Mouse (Mus musculus) cortical plate, adult 2 months (tissue): ENCODE results near the gene Sumo1. TPM values are rescaled to one million over a fixed set of nuclear protein-coding genes. Genes with fewer than 3 reads are reported as not detected.

Source experiments
- H3K27ac ChIP-seq: fragments of 200-500 bp; 2 replicates; pipeline ENCODE4 v1.5.1; 2012; ENCODE audit warnings: low read length, control low read depth, inconsistent platforms; ENCODE audit not compliant: insufficient read depth
- H3K4me1 ChIP-seq: fragments of 200-500 bp; 2 replicates; pipeline ENCODE4 v1.6.1; 2011; ENCODE audit warnings: low read length; ENCODE audit not compliant: control insufficient read depth, insufficient read depth
- H3K4me3 ChIP-seq: fragments of 200-500 bp; 2 replicates; pipeline ENCODE4 v1.5.1; 2011; ENCODE audit warnings: mild to moderate bottlenecking, low read length, control low read depth; ENCODE audit not compliant: insufficient read depth
- CTCF ChIP-seq: fragments of 200-500 bp; IDR thresholded peaks from 2 replicates; pipeline ENCODE4 v1.5.1; 2011; ENCODE audit warnings: mild to moderate bottlenecking, control low read depth, low read length; ENCODE audit not compliant: insufficient read depth; ENCODE audit errors: extremely low read depth
- POLR2A ChIP-seq: fragments of 200-500 bp; IDR thresholded peaks from 2 replicates; pipeline ENCODE4 v1.6.1; 2011; ENCODE audit warnings: mild to moderate bottlenecking, low read length, control low read depth; ENCODE audit not compliant: insufficient read depth; ENCODE audit errors: extremely low read depth
- polyA plus RNA-seq: library from polyadenylated mRNA; depleted of rRNA; stranded (reverse); fragments of >200 nt; gene quantifications from 2 replicates; pipeline ENCODE4 v1.2.3, GENCODE M21; 2012

The Sumo1 gene
- polyA plus RNA-seq, 1 experiment, result 113 TPM

GRCm38 (mm10) chr1:59574262-59575187, 96.1 kb downstream of the Sumo1 start:
- no peaks in the 10 kb centered on the region for H3K4me1 ChIP-seq
- H3K4me3 ChIP-seq, result peak overlapping the region; percentile 29
- TF ChIP-seq CTCF, result no peak
- TF ChIP-seq POLR2A, result peak; percentile 60
- H3K27ac ChIP-seq, result no peak overlapping the region

DNA sequence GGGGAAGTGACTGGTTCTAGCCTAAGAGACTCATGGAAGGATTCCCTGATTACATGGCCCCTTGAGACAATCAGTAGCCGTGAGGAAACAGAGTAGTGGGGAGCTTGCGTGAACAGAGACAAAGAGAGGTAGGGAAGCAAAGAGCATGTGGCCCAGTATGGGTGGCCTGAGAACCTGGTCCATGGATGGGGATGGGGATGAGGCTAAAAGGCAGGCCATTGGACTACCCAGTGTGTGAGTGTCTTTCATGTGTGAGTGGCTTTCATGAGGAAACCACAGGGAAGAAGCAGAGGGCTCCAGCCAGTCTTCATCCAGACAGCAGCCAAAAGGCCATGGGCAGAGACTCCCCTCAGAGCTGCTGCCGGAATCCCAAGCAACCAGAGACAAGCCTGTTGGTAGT, 96.8 kb downstream of the Sumo1 start:
- H3K4me1 ChIP-seq, result no peaks in the 10 kb centered on the region
- no peak overlapping the region for H3K27ac ChIP-seq
- H3K4me3 ChIP-seq, result no peak overlapping the region
- TF ChIP-seq POLR2A, result no peak
- TF ChIP-seq CTCF, result no peak

GRCm38 (mm10) chr1:59571502-59571901, 99.1 kb downstream of the Sumo1 start:
- no peak overlapping the region for H3K27ac ChIP-seq

DNA sequence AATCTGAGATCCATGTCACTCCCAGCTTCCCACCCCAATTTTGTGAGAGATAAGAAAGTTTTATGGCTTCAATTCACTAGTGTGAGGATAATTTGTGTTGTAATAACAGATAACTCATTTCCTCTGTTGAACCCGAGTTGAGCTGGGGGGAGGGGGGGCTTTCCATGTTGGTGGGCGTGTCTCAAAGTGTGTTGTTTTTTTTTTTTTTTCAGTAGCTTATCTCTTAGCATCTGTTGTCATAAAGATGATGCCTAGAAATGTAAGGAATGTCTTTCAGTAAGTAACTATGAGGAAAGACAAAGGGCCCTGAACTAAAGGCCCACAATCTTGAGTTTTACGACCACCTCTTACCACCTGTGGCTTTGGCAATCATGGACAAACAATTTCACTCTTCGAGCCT, 99.9 kb downstream of the Sumo1 start:
- H3K4me3 ChIP-seq, result no peak overlapping the region
- peaks cover 5% of the 10 kb centered on the region for H3K4me1 ChIP-seq
- TF ChIP-seq POLR2A, result no peak
- no peak for TF ChIP-seq CTCF

More at GRCm38 (mm10) chr1:59571502-59571901, 99.1 kb downstream of the Sumo1 start:
- Histone ChIP-seq H3K4me3 (no peak overlapping the region), H3K4me1 (peaks cover 5% of the 10 kb centered on the region)
- TF ChIP-seq CTCF (no peak), POLR2A (no peak)

DNA sequence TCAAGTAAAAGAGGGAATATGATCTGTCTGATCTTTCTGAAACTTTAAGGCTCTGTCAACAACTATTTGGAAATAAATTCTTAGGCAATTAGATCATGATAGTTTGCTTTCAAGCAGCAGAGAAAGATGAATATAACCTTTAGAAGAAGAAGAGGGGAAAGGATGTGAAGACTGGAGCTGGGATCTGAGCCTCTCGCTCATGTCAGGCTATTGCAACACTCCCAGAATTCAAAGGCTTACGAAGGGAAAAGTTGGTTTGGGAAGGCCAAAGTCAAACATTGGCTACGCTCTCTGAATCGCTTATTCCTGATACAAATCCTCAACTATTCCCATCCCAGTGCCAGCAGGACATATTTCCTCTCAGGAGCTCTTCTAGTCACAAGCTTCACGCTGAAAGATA, 101.3 kb downstream of the Sumo1 start:
- no peak for TF ChIP-seq CTCF
- TF ChIP-seq POLR2A, result no peak
- Histone ChIP-seq H3K4me3 (no peak overlapping the region), H3K27ac (no peak overlapping the region), H3K4me1 (peaks cover 5% of the 10 kb centered on the region)

More for the DNA sequence above, 99.9 kb downstream of the Sumo1 start:
- H3K27ac ChIP-seq, result no peak overlapping the region

DNA sequence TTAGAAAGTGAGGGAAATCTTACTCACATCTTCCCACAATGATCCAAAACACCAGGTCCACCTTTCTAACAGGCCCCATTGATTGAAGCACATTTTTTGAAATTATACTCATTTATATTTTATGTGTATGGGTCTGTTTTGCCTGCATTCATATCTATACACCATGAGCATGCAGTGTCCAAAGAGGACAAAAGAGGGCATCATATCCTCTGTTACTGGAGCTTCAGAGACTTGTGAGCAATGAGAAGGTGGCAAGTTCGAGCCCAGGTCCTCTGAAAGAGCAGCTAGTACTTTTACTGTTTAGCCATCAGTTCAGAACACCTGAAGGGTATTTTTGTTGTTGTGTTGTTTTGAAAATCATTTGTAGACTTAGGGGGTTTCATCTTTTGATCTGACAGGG, 102.4 kb downstream of the Sumo1 start:
- Histone ChIP-seq H3K4me3 (no peak overlapping the region), H3K4me1 (peaks cover 5% of the 10 kb centered on the region), H3K27ac (no peak overlapping the region)
- no peak for TF ChIP-seq CTCF
- no peak for TF ChIP-seq POLR2A

DNA sequence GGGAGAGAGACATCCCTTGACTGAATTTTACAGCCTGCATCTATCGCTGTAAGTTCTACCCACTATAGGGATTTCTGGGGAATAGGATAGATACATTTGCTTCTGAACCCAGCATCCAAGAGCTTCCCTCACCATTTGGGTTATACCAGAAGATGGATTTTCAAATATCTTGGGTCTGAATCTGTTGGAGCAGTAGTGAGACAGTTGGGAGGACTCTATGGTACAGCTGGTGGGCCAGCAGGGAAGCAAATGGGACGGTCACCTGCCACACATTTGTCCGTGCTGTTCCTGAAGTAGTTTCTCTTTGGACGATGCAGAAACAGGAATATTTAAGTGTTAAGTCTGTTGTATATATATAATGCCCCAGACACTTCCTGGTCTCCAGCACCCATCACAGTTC, 103.1 kb downstream of the Sumo1 start:
- H3K27ac ChIP-seq, result no peak overlapping the region
- no peak overlapping the region for H3K4me3 ChIP-seq
- peaks cover 5% of the 10 kb centered on the region for H3K4me1 ChIP-seq
- TF ChIP-seq POLR2A, result no peak
- TF ChIP-seq CTCF, result no peak

DNA sequence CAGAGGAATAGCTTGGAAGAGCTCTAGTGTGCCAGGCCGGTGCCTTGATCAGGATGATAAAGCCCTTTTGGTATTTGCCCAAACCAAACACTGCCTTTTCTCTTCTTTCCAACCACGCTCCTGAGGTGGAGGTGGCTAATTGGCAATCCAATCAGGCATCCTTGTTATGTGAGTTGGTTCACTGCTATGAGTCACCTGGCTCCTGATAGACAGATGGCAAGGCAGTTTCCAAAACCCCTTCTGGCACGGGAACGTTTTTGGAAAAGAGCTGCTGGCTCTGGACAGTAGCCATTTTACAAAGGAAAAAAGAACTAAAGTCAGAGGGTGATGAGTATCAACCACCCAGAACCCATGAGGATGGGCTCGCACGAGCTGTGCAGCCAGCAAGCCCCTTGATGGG, 103.7 kb downstream of the Sumo1 start:
- no peak overlapping the region for H3K4me3 ChIP-seq
- H3K4me1 ChIP-seq, result peaks cover 5% of the 10 kb centered on the region
- no peak overlapping the region for H3K27ac ChIP-seq
- TF ChIP-seq CTCF (no peak), POLR2A (no peak)

GRCm38 (mm10) chr1:59566281-59566680, 104.4 kb downstream of the Sumo1 start:
- Histone ChIP-seq H3K4me3 (no peak overlapping the region), H3K27ac (no peak overlapping the region), H3K4me1 (peaks cover 5% of the 10 kb centered on the region)
- TF ChIP-seq CTCF (no peak), POLR2A (no peak)

DNA sequence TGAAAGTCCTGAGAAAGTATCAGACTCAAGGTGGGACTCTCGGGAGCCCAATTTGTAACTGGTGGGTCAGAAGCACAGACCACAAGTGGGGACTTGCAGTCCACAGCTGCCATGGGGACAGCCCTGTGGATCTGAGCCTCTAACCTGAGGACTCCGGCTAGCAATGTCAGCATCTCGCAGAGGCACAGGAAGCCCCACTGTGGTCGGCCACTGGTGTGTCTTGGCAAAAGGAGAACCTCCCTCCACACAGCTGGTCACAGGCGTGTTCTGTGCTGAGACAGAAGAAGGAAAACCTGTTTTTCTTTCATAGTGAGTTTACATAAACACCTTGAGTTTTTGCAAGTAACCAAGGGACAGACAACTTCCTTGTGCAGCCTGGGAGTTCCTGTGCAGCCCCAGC, 104.8 kb downstream of the Sumo1 start:
- no peak overlapping the region for H3K27ac ChIP-seq
- TF ChIP-seq CTCF (no peak), POLR2A (no peak)

More for the DNA sequence above, 104.8 kb downstream of the Sumo1 start:
- Histone ChIP-seq H3K4me3 (no peak overlapping the region), H3K4me1 (peaks cover 5% of the 10 kb centered on the region)
